Mouse (Mus musculus): ENCODE results near the gene Htr1a.

Gene Htr1a

GRCm38 (mm10) chr13:105443339-105443738 is at the start of gene Htr1a:
Gene Htr1a, plus strand, starts transcription at chr13:105443639.
- DNase-seq (ENCODE audit: low spot score): no peak

DNA sequence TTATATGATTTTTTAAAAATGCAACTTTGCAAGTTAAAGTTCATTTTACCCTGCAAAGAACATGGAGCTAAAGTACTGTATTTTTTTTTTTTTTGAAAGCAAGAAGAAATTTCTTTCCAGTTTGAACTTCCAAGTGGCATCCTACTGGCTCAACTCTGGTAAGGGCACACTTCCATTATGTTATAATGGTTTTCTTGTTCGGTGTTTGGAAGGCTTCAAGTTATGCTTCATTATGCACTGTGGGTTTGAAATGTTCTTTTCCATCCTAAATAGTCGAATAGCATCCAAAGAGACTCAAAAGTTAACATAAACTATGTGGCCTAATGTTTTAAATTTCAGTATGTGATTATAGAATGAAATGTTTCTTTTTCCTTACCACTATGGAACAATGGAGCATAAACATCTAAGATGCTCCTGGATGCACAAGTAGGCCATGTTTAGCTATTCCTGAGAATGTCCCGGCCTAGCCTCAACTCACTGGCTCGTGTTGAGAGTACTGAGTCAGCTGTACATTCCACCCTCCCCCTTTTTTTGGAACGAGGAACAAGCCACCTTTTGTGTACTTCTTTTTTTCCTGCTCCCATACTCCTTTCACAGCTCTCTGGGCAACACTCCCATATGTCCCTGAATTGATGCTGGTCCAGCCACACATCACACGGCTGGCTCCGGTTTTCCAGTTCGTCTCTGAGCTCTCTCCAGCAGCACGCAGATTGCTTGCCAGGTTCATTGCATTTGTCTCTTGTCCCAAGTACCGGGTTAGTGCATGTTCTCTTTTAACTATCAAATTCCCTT is 31.7 kb upstream of the Htr1a start:
- DNase-seq (ENCODE audit: low spot score): no peak

DNA sequence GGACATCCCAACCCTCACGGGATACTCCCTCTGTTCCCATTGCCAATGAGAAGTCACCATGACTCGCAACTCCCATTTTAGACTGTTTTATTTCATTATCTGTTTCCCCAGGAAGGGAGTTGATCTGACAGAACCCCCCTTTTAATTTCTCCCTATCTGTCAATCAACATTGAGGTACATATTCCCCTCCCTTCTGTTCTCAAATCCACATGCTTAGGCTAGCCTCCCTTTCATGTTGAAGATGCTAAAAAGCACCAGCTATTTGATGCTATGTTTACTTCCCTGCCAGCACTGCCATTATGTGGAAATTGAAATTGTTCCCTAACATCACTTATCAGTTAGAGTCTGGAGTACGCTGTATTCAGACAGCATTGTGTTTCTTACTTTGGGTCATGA is 31.1 kb upstream of the Htr1a start:
- no peak for DNase-seq (ENCODE audit: low spot score)

DNA sequence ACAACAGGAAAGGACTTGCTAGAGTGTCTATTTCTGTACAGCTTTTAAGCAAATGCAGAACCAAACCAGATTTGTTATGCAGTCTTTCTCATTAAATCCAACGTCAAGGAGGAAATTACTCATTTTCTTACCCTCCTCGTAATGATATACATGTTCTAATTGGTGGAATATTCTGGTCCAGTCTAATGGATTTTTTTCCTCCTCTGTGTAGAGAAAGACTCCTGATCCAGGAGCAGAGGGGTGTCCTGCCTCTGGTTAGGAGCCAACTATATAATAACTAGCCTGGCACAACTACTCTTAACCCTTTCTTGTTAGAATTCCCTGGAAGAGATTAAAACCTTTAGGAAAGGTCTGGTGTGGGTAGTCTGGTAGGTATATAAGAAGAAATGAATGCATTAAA is 10.3 kb upstream of the Htr1a start:
- DNase-seq (ENCODE audit: low spot score): no peak

DNA sequence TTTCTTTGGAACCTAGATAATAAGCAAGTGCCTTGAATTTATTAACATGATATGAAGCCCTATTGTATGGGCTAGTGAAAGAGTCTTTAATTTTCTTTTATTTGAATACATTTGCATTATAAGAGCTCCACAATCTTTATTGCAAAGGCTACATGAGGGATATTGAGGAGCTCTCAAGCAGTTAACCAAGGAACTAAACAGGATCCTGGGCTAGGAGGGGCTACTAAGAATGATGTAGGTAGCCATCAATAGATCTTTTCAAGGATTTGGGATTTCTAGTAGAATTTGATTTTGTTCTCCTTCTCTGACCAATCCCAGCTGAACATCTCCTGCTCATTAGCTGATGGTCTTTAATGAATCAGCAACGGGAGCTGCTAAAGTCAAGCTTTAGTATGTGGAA is 9.8 kb upstream of the Htr1a start:
- no peak for DNase-seq (ENCODE audit: low spot score)

- DNase-seq (ENCODE audit: low spot score): no peak
Measured at GRCm38 (mm10) chr13:105442576-105442975, 863 bp upstream of the Htr1a start.

DNA sequence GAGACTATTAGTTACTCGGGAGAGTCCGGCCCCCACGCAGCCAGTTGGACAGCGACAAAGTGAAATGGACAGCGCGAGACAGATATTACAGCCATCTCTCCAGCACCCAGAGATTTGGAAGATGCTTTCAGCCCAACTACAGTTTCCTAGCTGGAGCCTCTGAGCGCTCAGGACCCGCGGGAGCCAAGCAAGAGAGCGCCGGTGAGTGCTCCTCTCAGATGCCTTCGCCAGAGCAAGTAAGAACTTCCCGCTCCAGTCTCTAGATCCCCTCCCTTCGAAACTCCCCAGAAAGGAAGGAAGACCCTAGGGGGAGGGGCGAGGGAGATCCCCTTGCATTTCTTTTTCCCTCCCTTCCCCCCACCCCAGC is 415 bp downstream of the Htr1a start:
- no peak for DNase-seq (ENCODE audit: low spot score)

DNA sequence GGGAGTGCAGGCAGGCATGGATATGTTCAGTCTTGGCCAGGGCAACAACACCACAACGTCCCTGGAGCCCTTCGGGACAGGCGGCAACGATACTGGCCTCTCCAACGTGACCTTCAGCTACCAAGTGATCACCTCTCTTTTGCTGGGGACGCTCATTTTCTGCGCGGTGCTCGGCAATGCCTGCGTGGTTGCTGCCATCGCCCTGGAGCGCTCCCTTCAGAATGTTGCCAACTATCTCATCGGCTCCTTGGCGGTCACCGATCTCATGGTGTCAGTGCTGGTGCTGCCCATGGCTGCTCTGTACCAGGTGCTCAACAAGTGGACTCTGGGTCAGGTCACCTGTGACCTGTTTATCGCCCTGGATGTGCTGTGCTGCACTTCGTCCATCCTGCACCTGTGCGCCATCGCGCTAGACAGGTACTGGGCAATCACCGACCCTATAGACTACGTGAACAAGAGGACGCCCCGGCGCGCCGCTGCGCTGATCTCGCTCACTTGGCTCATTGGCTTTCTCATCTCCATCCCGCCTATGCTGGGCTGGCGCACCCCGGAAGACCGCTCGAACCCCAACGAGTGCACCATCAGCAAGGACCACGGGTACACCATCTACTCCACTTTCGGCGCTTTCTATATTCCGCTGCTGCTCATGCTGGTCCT is 927 bp downstream of the Htr1a start:
- DNase-seq (ENCODE audit: low spot score): no peak

GRCm38 (mm10) chr13:105444895-105445281 is 1.4 kb downstream of the Htr1a start:
- no peak for DNase-seq (ENCODE audit: low spot score)

- DNase-seq (ENCODE audit: low spot score): no peak
Measured at GRCm38 (mm10) chr13:105446239-105446638, 2.8 kb downstream of the Htr1a start.

DNA sequence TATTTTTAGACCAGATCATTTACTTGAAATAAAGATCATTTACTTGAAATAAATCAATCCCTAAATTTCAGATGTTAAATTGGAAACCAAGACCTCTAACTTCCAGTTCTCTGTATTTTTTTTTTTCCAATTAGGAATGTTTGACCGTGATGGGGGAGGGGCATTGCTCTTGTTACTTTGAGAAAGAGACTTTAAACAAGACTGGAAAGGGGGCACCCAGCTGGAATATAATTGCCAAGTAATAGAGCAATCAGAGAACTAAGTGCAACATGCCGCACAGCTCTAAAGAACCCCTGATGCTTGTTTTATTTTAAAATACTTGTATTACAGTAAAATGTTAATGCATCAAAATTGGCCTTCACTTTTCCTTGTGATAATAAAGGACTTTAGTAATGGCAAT is 4.3 kb downstream of the Htr1a start:
- no peak for DNase-seq (ENCODE audit: low spot score)

DNA sequence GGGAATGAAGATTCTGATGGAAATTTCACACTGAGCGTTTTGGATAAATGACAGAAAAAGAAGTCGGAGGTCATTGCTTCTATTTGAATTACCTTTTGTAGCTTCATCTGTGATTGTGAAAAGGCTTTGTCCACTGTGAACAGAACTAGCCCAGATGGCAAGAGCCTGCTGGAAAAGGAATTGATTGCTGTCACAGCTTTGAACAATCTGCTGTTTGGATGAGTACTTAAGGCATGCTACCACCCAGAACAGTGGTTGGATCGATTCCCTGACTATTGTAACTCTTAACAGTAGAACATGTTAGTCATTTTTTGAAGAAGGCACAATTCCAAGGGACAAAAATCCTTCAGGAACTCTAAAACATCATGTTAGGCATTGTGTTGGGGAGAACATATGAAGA is 8.1 kb downstream of the Htr1a start:
- DNase-seq (ENCODE audit: low spot score): no peak

All from T-cell, adult 2 months (primary cell).